Mouse (Mus musculus) erythroid progenitor cell, adult 5-6 weeks (primary cell): ENCODE measurements around the gene Nectin3. TPM values are rescaled to one million over a fixed set of nuclear protein-coding genes. Genes with fewer than 3 reads are reported as not detected.

ENCODE experiments used
- ATAC-seq: replicated peaks from 2 replicates; pipeline ENCODE4 v1.8.0; 2016; ENCODE audit warnings: moderate number of reproducible peaks, mild to moderate bottlenecking, moderate TSS enrichment, inconsistent platforms; ENCODE audit not compliant: poor library complexity, low FRiP score, severe bottlenecking
- total RNA-seq, 2 experiments: library from RNA; stranded (forward) in 1 of 2; stranded (reverse) in 1 of 2; fragments of 150-400 nt in 1 of 2; fragments of 186-747, 209-891 nt in 1 of 2; gene quantifications; 2 replicates each; pipeline versions ENCODE4 v1.2.3 to v1.2.4; 2015 to 2017; ENCODE audit warnings: low replicate concordance in 2 of 2

The Nectin3 gene
- total RNA-seq (2015; ENCODE audit: low replicate concordance) (4.3 TPM in 1 of 2 replicates, not detected in the other), total RNA-seq (2017; ENCODE audit: low replicate concordance) (0.51 TPM in 1 of 2 replicates, not detected in the other)

GRCm38 (mm10) chr16:46498421-46498789 is at the start of gene Nectin3:
TSS of gene Nectin3 (minus strand) at chr16:46498525.
- ATAC-seq, result no peak

DNA sequence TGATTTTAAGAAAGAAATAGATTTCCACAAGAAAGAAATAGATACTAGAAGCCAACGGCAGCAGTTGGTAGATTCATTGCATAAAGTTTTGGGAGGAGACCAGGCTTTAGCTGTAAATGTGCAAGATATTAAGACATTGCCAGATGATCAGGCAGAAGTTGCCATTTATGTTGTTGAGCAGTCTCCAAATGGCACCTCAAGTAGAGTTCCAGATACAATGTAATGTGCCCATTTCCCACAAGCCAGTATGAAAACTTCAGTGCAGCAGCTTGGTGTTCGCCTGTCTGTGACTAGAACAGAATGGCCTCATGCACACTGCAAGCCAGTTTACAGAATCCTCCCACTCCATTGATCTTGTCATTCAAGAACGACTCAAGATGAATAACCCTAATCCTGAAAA is 39.8 kb upstream of the Nectin3 start:
- no peak for ATAC-seq

DNA sequence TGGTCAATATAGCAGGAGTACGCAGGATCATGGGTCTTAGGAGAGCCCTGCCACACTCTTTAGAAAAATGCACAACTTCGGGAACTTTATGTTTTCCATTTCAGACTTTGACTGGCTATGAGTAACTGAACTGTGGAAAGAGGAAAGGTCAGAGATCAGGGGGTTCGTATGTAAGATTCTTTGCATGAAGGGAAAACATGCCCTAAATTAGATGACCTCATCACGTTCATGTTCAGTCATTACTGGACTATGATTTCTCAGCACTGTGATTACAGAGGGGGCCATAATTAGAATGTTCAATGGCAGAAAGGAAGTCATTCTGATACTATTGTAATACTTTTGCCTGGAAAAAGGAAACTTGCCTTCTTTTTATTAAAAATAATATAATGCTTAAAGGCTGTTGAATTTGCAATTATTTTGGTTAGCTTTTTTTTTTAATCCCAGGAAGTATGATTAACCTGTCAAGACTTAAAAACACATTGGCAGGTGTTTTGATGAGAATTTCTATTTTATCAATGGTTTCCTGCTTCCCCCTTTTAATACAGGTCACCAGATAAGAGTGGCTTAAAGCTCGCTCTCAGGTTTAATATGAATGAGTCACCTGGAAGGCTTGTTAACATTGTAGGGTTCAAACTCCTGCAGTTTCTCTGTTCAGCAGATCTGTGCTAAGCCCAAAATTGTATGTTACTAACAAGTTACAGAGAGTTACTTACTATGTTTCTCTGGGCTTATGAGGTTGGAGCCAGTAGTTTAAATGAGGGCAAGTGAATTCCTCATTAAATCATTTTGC is 34.3 kb upstream of the Nectin3 start:
- ATAC-seq, result no peak

DNA sequence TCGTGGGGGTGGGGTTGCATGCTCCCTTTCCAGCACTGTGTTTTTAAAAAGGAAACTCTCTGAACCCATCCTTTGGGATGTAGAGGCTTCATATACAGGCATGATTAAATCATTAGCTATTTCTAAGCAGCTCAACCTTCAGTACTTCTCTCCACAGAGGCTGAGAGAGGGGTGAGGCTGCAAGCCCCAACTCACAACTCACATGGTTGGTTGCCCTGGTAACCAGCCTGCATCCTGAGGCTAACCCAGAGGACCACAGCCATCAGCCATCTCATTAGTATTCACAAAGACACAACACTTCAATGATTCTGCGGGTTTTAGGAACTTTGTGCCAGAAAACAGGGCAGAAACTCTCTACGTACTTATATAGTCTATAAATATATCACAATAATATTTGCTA is 32.7 kb upstream of the Nectin3 start:
- ATAC-seq, result no peak

GRCm38 (mm10) chr16:46520885-46521417 is 22.6 kb upstream of the Nectin3 start:
- ATAC-seq, result no peak

- ATAC-seq, result no peak
These were observed 21.3 kb upstream of the Nectin3 start for GRCm38 (mm10) chr16:46519606-46520005.

GRCm38 (mm10) chr16:46507944-46508333 is 9.6 kb upstream of the Nectin3 start:
- ATAC-seq, result no peak

- no peak for ATAC-seq
These were observed 9.1 kb upstream of the Nectin3 start for GRCm38 (mm10) chr16:46507260-46507943.

GRCm38 (mm10) chr16:46504006-46504405 is 5.7 kb upstream of the Nectin3 start:
- no peak for ATAC-seq

DNA sequence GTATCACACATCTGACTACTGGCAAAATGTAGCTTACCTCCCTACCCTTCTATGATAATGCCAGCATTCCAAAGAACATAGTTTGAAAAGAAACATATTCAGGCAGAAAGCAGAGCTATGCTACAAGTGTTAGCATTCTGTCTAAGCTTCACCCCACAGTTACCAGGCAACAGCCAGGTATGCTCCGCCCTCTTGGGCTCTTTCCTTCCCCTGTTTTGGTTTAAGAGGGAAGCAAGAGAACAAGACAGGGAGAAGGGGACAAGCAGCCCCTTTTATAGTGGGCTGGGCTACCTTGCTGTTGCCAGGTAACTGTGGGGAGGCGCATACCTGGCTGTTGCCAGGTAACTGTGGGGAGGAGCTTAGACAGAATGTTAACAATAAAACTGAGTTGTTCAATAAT is 4.0 kb upstream of the Nectin3 start:
- no peak for ATAC-seq

DNA sequence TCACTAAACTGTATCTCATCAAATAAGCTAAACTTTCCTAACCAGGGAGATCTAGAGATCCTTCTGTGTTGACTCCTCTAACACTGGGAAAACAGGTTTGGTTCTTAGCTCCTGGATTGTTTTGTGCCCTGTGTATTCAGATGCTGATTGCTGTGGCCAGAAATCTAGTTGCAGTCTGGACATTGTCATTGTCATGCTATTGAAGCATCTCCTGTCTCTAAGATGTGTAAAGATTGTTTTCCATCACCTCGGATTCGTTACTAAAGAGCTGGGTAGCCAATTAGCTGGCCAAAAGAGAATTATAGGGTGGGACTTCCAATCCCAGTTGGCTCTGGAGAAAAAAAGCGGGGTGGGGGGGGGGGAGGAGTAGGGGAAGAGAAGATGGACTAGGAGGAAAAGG is 2.4 kb upstream of the Nectin3 start:
- no peak for ATAC-seq

DNA sequence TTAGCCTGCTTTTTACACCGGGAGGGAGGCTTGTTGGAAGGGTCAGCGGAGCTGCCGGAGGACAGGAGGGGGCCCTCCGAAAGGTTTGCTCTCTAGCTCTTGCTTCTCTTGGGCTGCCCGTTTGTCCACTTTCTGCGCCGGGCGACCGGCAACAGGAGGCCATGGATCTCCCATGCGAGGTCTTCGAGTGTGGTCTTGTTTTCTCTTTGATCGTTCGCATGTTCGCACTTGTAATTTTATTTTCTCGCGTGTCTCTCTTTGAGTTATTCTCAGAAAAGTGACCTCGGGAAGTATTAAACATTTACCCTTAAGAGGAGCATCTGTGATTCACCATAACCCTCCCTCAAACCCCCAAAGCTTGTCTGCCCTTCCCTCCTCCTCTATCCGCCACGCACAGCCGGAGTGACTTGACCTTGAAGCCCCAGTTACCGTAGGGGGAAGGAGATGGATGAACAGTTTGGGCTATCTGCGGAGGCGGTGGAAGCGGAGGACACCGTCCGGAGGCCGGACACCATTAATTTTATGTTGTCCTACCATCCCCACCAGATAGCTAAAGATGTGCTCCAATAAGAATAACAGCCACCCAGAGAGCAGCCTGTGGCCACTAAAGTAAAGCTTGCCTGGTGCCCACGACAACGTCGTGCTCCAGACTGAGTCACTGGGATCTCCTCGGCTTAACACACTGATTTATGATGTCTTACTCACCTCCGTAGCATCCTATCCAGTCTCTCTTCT is 472 bp downstream of the Nectin3 start:
- ATAC-seq, result no peak

DNA sequence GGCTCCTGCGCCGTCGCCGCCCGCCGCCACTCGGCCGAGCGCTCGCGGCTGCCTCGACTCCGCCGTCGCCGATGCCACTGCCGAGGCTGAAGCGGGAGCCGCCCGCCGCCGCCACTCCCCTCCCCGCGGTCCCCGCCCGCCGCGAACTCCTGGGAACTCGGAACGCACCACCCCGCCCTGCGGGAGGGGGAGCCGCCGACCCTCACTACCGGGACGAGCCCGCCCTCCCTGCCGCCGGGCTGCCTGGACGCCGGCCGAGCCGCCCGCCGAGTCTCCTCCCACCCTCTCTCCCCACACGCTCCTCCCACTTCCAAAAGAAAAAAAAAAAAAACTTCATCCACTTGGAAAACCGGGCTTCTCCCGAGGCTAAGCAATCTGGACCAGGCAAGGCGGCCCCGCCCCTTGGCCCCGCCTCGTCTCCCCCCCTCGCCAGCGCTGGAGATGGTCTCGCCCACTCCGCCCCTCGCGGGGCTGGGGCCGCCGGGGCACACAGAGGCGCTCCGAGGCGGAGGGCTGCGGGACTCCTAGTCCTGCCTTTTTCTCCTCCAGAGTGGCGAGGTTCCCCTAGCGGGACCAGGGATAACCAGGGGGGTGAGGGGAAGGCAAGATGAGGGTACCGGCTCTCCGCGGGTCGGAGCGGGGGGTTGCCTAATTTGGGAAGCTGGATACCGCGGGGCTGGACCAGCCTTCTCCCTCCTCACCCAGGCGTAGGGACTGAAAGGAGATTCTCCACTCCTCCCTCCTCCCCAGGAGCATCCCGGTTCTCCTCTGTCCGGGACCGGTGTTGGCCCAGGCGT is 1.2 kb downstream of the Nectin3 start:
- no peak for ATAC-seq

GRCm38 (mm10) chr16:46496031-46496868 is 2.1 kb downstream of the Nectin3 start:
- ATAC-seq, result no peak

- no peak for ATAC-seq
These were observed 3.1 kb downstream of the Nectin3 start for GRCm38 (mm10) chr16:46495201-46495600.

DNA sequence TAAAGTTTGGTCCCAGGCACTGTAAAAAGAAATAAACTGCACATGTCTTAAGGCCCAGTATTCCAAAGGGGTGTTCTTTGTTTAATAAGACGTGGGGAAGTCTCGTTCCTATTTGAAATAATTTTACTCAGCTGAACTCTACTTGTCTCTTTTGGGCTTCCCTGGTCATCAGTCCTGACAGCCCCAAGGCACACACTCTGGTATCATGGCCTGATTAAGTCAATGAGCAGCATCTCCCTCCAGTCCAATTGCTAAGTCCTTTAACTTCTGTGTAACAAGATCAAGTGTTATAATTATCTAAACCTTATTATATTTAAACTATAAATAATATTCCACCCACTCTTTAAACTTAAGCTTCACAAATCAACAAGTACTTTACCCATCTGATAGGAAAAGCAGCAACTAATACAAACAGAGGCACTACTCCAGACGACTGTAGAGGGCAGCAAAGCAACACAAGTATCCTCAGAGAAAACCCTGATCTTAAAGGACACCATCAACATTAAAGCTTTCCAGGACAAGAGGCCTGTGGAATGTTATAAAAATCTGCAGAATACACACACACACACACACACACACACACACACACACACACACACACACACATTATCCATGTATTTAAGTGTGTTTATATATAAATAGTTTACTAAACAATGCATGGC is 10.8 kb downstream of the Nectin3 start:
- no peak for ATAC-seq

GRCm38 (mm10) chr16:46477336-46477735 is 21.0 kb downstream of the Nectin3 start:
- ATAC-seq, result no peak

GRCm38 (mm10) chr16:46451421-46451820 is 46.9 kb downstream of the Nectin3 start:
- no peak for ATAC-seq
